Mouse (Mus musculus) spleen, adult 2 months (tissue): Measurements from ENCODE around the gene Fam208b. TPM values are rescaled to one million over a fixed set of nuclear protein-coding genes. Genes with fewer than 3 reads are reported as not detected.
"Not testable (repeated sequence)": the region's sequence is repeated elsewhere in the genome, so short reads cannot be mapped to it uniquely, and the experiment has no call there.

Experiments
- DNase-seq, 2 experiments: peaks; one replicate each; pipeline versions ENCODE4 v3.0.0 to v3.0.0-alpha.2; 2012 to 2021; ENCODE audit warnings: low spot score in 2 of 2, low read depth in 1 of 2
- H3K27ac ChIP-seq: fragments of 200-500 bp; 2 replicates; pipeline ENCODE4 v1.5.1; 2012; ENCODE audit warnings: low read length, inconsistent platforms; ENCODE audit not compliant: insufficient read depth
- H3K27me3 ChIP-seq: fragments of 200-500 bp; 2 replicates; pipeline ENCODE4 v1.6.1; 2012; ENCODE audit warnings: mild to moderate bottlenecking, moderate library complexity, low read length, inconsistent platforms; ENCODE audit not compliant: control insufficient read depth, insufficient read depth
- H3K36me3 ChIP-seq: fragments of 200-500 bp; 2 replicates; pipeline ENCODE4 v1.6.1; 2012; ENCODE audit warnings: mild to moderate bottlenecking, low read length, inconsistent platforms; ENCODE audit not compliant: control insufficient read depth, insufficient read depth
- H3K4me1 ChIP-seq: fragments of 200-500 bp; 2 replicates; pipeline ENCODE4 v1.6.1; 2011; ENCODE audit warnings: inconsistent platforms; ENCODE audit not compliant: control insufficient read depth, insufficient read depth, insufficient read length
- H3K4me3 ChIP-seq: fragments of 200-500 bp; 2 replicates; pipeline ENCODE4 v1.5.1; 2011; ENCODE audit warnings: mild to moderate bottlenecking, inconsistent platforms; ENCODE audit not compliant: insufficient read depth, insufficient read length; ENCODE audit errors: extremely low read depth
- CTCF ChIP-seq: fragments of 200-500 bp; IDR thresholded peaks from 2 replicates; pipeline ENCODE4 v1.5.1; 2011; ENCODE audit warnings: mild to moderate bottlenecking, inconsistent platforms; ENCODE audit not compliant: insufficient read depth, insufficient read length, insufficient replicate concordance; ENCODE audit errors: extremely low read depth
- POLR2A ChIP-seq: fragments of 200-500 bp; IDR thresholded peaks from 2 replicates; pipeline ENCODE4 v1.6.1; 2011; ENCODE audit warnings: low read depth, low read length, inconsistent platforms
- WGBS: fragments of 180-500 bp; shearing (Covaris S2); methylation state at CpG from one replicate; pipeline ENCODE4 v1.1.7; 2018; 5-methylcytosine and 5-hydroxymethylcytosine counted together
- polyA plus RNA-seq: library from polyadenylated mRNA; depleted of rRNA; stranded (reverse); fragments of >200 nt; gene quantifications from 2 replicates; pipeline ENCODE4 v1.2.3, GENCODE M21; 2012

The Fam208b gene
- polyA plus RNA-seq, 1 experiment: 3.1 TPM

DNA sequence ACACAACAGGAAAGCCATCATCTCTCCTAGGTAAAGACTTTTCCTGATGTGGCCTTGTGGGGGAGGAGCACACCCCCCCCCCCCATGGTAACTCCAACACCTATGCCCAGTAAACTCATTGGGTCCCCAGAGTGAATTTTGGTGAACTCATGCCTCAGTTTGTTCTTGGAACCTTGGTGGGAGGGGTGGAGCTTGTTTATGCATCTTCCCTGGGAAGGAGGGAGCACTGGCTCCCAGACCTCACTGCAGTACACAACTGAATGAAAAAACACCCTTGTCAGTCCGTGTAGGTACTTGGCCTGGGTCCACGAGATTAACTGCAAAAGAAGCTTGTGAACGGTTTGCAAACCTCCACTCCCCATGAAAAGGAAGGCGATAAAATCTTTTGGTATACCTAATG lies 78.5 kb downstream of the Fam208b start:
- TF ChIP-seq CTCF: no peak
- TF ChIP-seq POLR2A: no peak
- no peak overlapping the region for H3K4me3 ChIP-seq
- no peaks in the 10 kb centered on the region for H3K27me3 ChIP-seq
- H3K27ac ChIP-seq: no peak overlapping the region
- 74% methylated on average over 4 of the region's 4 CpGs for WGBS
- DNase-seq: no peak
- peaks cover 5% of the 10 kb centered on the region for H3K4me1 ChIP-seq
- H3K36me3 ChIP-seq: no peaks in the 10 kb centered on the region

DNA sequence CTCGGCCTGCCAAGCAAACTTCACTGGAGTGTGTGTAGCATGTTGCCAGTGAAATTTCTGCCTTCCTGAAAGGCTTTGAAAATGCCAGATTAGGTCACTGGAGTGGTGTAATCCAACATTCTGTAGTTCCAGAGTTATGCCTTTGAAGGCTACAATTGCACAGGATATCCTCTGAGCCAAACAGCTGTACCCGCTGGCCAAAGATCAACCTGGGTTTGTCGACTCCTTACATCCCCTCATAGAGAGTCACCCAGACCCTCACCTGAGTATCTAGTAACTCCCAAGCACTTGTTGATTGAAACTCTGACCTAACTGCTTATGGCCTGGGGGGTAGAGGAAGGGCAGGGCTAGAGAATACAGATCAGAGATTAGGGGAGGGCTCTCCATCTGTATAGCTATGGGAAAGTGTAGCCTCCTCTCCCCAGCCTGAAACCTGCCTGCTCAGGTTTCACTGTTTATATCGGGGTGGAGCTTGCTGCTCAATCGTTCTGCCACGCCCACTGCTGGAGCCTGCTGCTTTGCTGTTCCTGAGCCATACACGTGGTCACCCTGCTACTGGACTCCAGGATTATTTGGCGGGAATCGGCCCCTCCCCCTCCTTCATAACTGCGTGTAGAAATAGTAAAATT lies 79.1 kb downstream of the Fam208b start:
- Histone ChIP-seq H3K27me3 (no peaks in the 10 kb centered on the region), H3K4me1 (peaks cover 3% of the 10 kb centered on the region), H3K36me3 (no peaks in the 10 kb centered on the region), H3K27ac (no peak overlapping the region), H3K4me3 (no peak overlapping the region)
- 85% methylated on average over 10 of the region's 10 CpGs for WGBS
- TF ChIP-seq POLR2A: no peak
- no peak for TF ChIP-seq CTCF
- DNase-seq: no peak

DNA sequence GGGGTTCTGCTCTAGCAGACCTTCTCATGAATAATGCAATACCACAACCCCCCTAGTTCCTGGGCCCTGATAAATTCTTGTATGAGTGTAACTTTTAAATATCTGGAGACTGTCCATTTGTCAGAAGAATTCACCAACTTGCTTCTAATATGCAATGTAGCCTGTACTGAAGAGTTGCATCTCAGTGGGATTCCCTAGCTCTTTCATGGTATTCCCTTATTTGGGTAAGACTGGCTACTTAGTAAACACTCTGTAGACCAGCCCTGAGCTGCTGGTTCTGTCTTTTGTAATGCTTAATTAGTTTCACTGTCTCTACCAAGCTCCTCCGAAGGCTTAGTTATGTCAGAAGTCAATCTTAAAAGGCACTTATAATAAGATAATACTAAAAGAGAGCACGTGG lies 79.7 kb downstream of the Fam208b start:
- H3K36me3 ChIP-seq, H3K27me3 ChIP-seq, DNase-seq, H3K27ac ChIP-seq, H3K4me1 ChIP-seq, H3K4me3 ChIP-seq: not testable (repeated sequence)
- WGBS: 91% methylated on average over 2 of the region's 2 CpGs

DNA sequence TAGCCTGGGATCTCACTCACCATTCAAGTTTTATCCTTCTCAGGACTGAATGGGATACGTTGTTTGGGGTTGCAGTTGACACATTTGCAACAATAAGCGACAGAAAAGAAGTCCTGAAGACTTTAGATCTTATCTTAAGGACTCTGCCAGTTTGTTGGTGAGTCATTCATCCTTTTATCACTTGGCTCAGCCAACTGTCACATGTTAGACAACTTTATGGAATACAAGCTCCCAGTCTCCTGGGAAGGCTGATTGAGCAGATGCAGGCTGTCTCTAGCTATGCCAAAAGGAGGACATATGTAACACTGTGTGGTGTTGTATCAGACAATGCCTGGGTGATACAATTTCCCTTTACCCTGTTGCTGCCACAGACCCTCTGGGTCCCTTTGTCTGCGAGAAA lies 80.5 kb downstream of the Fam208b start:
- H3K27me3 ChIP-seq: no peaks in the 10 kb centered on the region
- no peak overlapping the region for H3K4me3 ChIP-seq
- WGBS: 64% methylated on average over 3 of the region's 3 CpGs
- TF ChIP-seq CTCF (no peak), POLR2A (no peak)
- H3K27ac ChIP-seq: no peak overlapping the region
- DNase-seq: no peak
- H3K4me1 ChIP-seq: peaks cover 3% of the 10 kb centered on the region
- no peaks in the 10 kb centered on the region for H3K36me3 ChIP-seq

DNA sequence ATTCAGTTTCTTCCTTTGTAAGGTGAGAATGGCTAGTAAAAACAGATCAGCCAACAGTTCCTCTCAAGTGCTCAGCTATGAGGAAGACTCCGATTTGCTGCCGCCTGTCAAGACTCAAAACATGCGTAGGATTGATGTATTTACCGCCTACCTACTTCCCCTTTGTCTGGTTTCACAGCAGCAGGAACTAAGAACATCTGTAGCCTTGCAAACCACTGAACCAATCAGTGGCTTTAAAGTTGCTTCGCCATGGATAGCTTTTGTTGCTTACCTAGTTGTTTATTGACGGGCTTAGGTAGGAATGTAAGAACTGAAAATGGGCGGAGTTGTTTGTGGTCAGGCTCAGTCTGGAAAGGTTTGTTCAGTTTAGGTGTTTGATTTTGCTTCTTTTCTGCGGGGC lies 84.6 kb downstream of the Fam208b start:
- TF ChIP-seq CTCF (no peak), POLR2A (peak; percentile 23; the same call in 1 of the 2 replicates)
- H3K4me3 ChIP-seq: no peak overlapping the region
- H3K27ac ChIP-seq: peak overlapping the region; percentile 85
- no peaks in the 10 kb centered on the region for H3K27me3 ChIP-seq
- DNase-seq: peak; percentile 65 to 94
- peaks cover 3% of the 10 kb centered on the region for H3K4me1 ChIP-seq
- WGBS: 9% methylated on average over 8 of the region's 8 CpGs
- H3K36me3 ChIP-seq: no peaks in the 10 kb centered on the region

DNA sequence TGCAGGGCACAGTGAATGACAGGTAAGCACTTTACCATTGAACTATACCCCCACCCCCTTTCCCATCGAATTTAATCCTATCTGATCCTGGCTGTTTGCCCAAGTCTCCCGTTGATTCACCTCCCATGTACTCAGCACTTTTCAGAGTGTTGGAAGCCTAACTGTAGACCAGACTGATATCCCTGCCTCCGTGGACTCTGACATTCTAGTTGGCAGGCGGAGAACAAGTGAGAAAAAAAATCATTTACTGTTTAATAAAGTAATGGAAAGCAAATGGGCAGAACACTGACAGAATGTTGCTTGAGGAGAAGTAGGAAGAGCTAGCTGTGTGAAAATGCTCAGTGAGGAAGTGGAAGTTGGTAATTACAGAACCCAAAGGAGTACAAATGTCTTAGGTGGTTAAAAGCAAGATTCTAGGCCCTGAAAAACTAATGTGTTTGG lies 85.3 kb downstream of the Fam208b start:
- Histone ChIP-seq H3K4me1 (peaks cover 3% of the 10 kb centered on the region), H3K27me3 (no peaks in the 10 kb centered on the region), H3K27ac (peak overlapping the region; percentile 69), H3K36me3 (no peaks in the 10 kb centered on the region), H3K4me3 (no peak overlapping the region)
- DNase-seq: no peak
- 73% methylated on average over 4 of the region's 4 CpGs for WGBS
- no peak for TF ChIP-seq POLR2A
- no peak for TF ChIP-seq CTCF

DNA sequence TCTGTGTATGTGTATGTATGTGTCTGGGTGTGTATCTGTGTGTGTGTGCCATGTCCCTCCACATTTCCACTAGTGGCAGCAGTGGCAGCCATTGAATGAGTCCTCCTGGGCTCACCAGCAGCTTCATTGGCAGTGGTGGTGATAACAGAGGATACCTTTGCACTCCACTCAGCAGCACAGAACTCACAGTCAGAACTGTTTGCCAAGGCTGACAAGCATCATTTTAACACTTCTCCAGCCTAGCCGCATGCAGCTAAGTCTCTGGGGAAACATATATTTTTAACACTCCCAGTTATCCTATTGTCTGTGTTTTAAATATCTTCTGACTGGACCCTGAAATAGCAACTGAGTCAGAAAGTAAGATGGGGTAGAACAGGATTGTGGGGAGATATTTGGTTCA lies 87.0 kb downstream of the Fam208b start:
- 60% methylated on average over 1 of the region's 1 CpGs for WGBS
- H3K4me3 ChIP-seq: no peak overlapping the region
- TF ChIP-seq POLR2A (no peak), CTCF (no peak)

More for the DNA sequence above, 87.0 kb downstream of the Fam208b start:
- peaks cover 3% of the 10 kb centered on the region; the same call in 1 of the 2 replicates for H3K4me1 ChIP-seq
- no peak for DNase-seq
- H3K27me3 ChIP-seq: no peaks in the 10 kb centered on the region
- H3K27ac ChIP-seq: no peak overlapping the region
- no peaks in the 10 kb centered on the region for H3K36me3 ChIP-seq
